Comparison of ENCODE assay signal across 14 mouse cellular contexts in genomic region chr1:53820041-53820632, GRCm38 (mm10). TPM values are rescaled to one million over a fixed set of nuclear protein-coding genes. Genes with fewer than 3 reads are reported as not detected.
DNase-seq lines count a peak whose midpoint lies in the region; ATAC-seq lines count a peak whose summit lies in the region.
"Had no signal": no experiment of that assay in that cellular context is flagged by ENCODE, and none has a peak within 500 bp of the region (broad histone marks: within the 10 kb centered on the region; RNA-seq: fewer than 3 reads in every experiment).

No protein-coding gene starts in this region.

- no peak for ATAC-seq in megakaryocyte, adult 5-6 weeks (ENCODE audit: poor library complexity, severe bottlenecking)
- ATAC-seq: activated CD4-positive, CD25-positive, alpha-beta regulatory T cell, adult 4 months had no signal

- intact Hi-C loops in heart, postnatal 10 days (cut with DNase I): no loop called here

- DNase-seq in heart, adult 18-20 months: peak; percentile 30 to 31
- DNase-seq in heart, postnatal 10 days: no peak
- DNase-seq in kidney, postnatal 25 days: peak; percentile 49 to 53
- no peak for DNase-seq in kidney, postnatal 4 days
- DNase-seq in Muller cell, postnatal 12 days (ENCODE audit: inconsistent ontology term): peak; percentile 75
- DNase-seq in adipocyte (ENCODE audit: low spot score): peak; percentile 67
- no peak for DNase-seq in right cerebral cortex, adult 2 months (ENCODE audit: low spot score in 2 of 2)
- DNase-seq: cerebellum, adult 18-20 months; cerebellum, postnatal 14 days; heart, postnatal 4 days; right cerebral cortex, postnatal 14 days; thymus, postnatal 14 days had no signal

RNA-seq across cellular contexts. Expression of gene Stk17b, which starts 35.1 kb away (rescaled TPM):
- 10 to 100 TPM; 12.5 to 17.3 TPM for total RNA-seq in heart, adult 18-20 months (2021)
- 10 to 100 TPM; 14.7 to 17.4 TPM for total RNA-seq in heart, postnatal 10 days (2021)
- total RNA-seq in megakaryocyte, adult 5-6 weeks (2015): 160 and 166 TPM in 2 replicates
- 131 and 147 TPM in 2 replicates for total RNA-seq in megakaryocyte, adult 5-6 weeks (2017)

Comparison
In these comparisons a context has a peak if more than half of its experiments do, and no peak if none do; other contexts are left out.
1. DNase-seq: peak in heart, adult 18-20 months (2 of 2), kidney, postnatal 25 days (2 of 2), Muller cell, postnatal 12 days (single experiment) and adipocyte (single experiment); none in heart, postnatal 10 days (0 of 2), kidney, postnatal 4 days (0 of 2) and right cerebral cortex, adult 2 months (0 of 2).
2. RNA of gene Stk17b, which starts 35.1 kb away (total RNA-seq): 131 to 166 TPM in megakaryocyte, adult 5-6 weeks; 14.7 to 17.4 TPM in heart, postnatal 10 days and 12.5 to 17.3 TPM in heart, adult 18-20 months; every median in the first group is over 4 times any median in the second.